Mouse (Mus musculus) MEL (cell line): Measurements from ENCODE around the gene Rtp3. TPM values are rescaled to one million over a fixed set of nuclear protein-coding genes. Genes with fewer than 3 reads are reported as not detected.

ENCODE experiments used
- DNase-seq: peaks from one replicate; pipeline ENCODE4 v3.0.0; 2011; ENCODE audit warnings: low read depth, low spot score
- H3K27ac ChIP-seq: 2 replicates; pipeline ENCODE4 v1.5.1; 2012; ENCODE audit warnings: low read depth, mild to moderate bottlenecking, control low read depth, low read length, moderate library complexity; ENCODE audit not compliant: control insufficient read depth
- H3K27me3 ChIP-seq, 2 experiments: fragments of 150-350 bp in 1 of 2; sonication (generic) in 1 of 2; 2 replicates each; pipeline ENCODE4 v1.6.1; 2012; ENCODE audit warnings: low read length in 2 of 2, mild to moderate bottlenecking in 2 of 2, improper control_type of control experiment in 1 of 2, moderate library complexity in 1 of 2; ENCODE audit not compliant: insufficient read depth in 2 of 2, control insufficient read depth in 1 of 2
- H3K36me3 ChIP-seq, 2 experiments: 2 replicates each; pipeline ENCODE4 v1.6.1; 2012 to 2014; ENCODE audit warnings: low read length in 2 of 2, improper control_type of control experiment in 1 of 2, inconsistent platforms in 1 of 2, mild to moderate bottlenecking in 1 of 2; ENCODE audit not compliant: insufficient read depth in 2 of 2, control insufficient read depth in 1 of 2
- H3K4me1 ChIP-seq, 2 experiments: fragments of 150-350 bp in 1 of 2; sonication (generic) in 1 of 2; 2 replicates each; pipeline ENCODE4 v1.6.1; 2012; ENCODE audit warnings: low read length in 2 of 2, improper control_type of control experiment in 1 of 2, mild to moderate bottlenecking in 1 of 2; ENCODE audit not compliant: insufficient read depth in 2 of 2, control insufficient read depth in 1 of 2
- H3K4me3 ChIP-seq, 2 experiments: fragments of 150-350 bp in 1 of 2; sonication (generic) in 1 of 2; 2 replicates each; pipeline ENCODE4 v1.5.1; 2012; ENCODE audit warnings: low read depth in 2 of 2, low read length in 2 of 2, mild to moderate bottlenecking in 2 of 2, moderate library complexity in 2 of 2, control low read depth in 1 of 2, improper control_type of control experiment in 1 of 2; ENCODE audit not compliant: control insufficient read depth in 1 of 2, insufficient read depth in 1 of 2
- H3K79me2 ChIP-seq: 2 replicates; pipeline ENCODE4 v1.6.1; 2012; ENCODE audit warnings: mild to moderate bottlenecking, low read length, moderate library complexity; ENCODE audit not compliant: control insufficient read depth, poor library complexity, insufficient read depth
- H3K9ac ChIP-seq: 2 replicates; pipeline ENCODE4 v1.6.1; 2012; ENCODE audit warnings: low read depth, mild to moderate bottlenecking, control low read depth, low read length, moderate library complexity; ENCODE audit not compliant: control insufficient read depth, poor library complexity, severe bottlenecking
- H3K9me3 ChIP-seq: fragments of 150-350 bp; sonication (generic); replicated peaks from 2 replicates; pipeline ENCODE4 v1.6.1; 2012; ENCODE audit warnings: mild to moderate bottlenecking, low read length, improper control_type of control experiment, moderate library complexity; ENCODE audit not compliant: insufficient read depth
- BHLHE40 ChIP-seq: IDR thresholded peaks from 2 replicates; pipeline ENCODE4 v1.6.1; 2012; ENCODE audit warnings: low read depth, mild to moderate bottlenecking, inconsistent platforms, low read length, improper control_type of control experiment, borderline replicate concordance
- CHD2 ChIP-seq: IDR thresholded peaks from 2 replicates; pipeline ENCODE4 v1.6.1; 2011; ENCODE audit warnings: low read length, improper control_type of control experiment
- EP300 ChIP-seq, 2 experiments: IDR thresholded peaks; 2 replicates each; pipeline ENCODE4 v1.6.1; 2011; ENCODE audit warnings: improper control_type of control experiment in 2 of 2, low read length in 2 of 2, low read depth in 1 of 2, mild to moderate bottlenecking in 1 of 2
- JUND ChIP-seq: IDR thresholded peaks from 2 replicates; pipeline ENCODE4 v1.6.1; 2011; ENCODE audit warnings: low read depth, mild to moderate bottlenecking, improper control_type of control experiment, low read length
- KAT2A ChIP-seq: conservative IDR thresholded peaks from 2 replicates; pipeline ENCODE4 v1.6.1; 2012; ENCODE audit warnings: low read depth, low read length, improper control_type of control experiment, inconsistent platforms
- MAX ChIP-seq: IDR thresholded peaks from 2 replicates; pipeline ENCODE4 v1.6.1; 2011; ENCODE audit warnings: low read length, improper control_type of control experiment
- MAZ ChIP-seq: IDR thresholded peaks from 2 replicates; pipeline ENCODE4 v1.6.1; 2012; ENCODE audit warnings: low read depth, mild to moderate bottlenecking, inconsistent platforms, low read length, improper control_type of control experiment
- MEF2A ChIP-seq: IDR thresholded peaks from 2 replicates; pipeline ENCODE4 v1.6.1; 2014; ENCODE audit warnings: low read depth, mild to moderate bottlenecking, inconsistent platforms, low read length, improper control_type of control experiment; ENCODE audit not compliant: poor library complexity, insufficient replicate concordance, severe bottlenecking; ENCODE audit errors: extremely low read depth
- MXI1 ChIP-seq: IDR thresholded peaks from 2 replicates; pipeline ENCODE4 v1.6.1; 2011; ENCODE audit warnings: mild to moderate bottlenecking, low read depth, low read length, improper control_type of control experiment
- MYB ChIP-seq: IDR thresholded peaks from 2 replicates; pipeline ENCODE4 v1.6.1; 2011; ENCODE audit warnings: mild to moderate bottlenecking, low read depth, low read length, improper control_type of control experiment
- NRF1 ChIP-seq: IDR thresholded peaks from 2 replicates; pipeline ENCODE4 v1.6.1; 2014; ENCODE audit warnings: low read depth, mild to moderate bottlenecking, inconsistent platforms, low read length, improper control_type of control experiment, moderate library complexity; ENCODE audit not compliant: poor library complexity, insufficient read depth, severe bottlenecking
- POLR2A ChIP-seq, 2 experiments: IDR thresholded peaks; 2 replicates each; pipeline ENCODE4 v1.6.1; 2011 to 2012; ENCODE audit warnings: low read length in 2 of 2, mild to moderate bottlenecking in 2 of 2, control low read depth in 1 of 2, improper control_type of control experiment in 1 of 2, low read depth in 1 of 2, moderate library complexity in 1 of 2; ENCODE audit not compliant: control insufficient read depth in 1 of 2, insufficient read depth in 1 of 2, poor library complexity in 1 of 2
- POLR2AphosphoS5 ChIP-seq: IDR thresholded peaks from 2 replicates; pipeline ENCODE4 v1.6.1; 2012; ENCODE audit warnings: low read depth, borderline replicate concordance, mild to moderate bottlenecking, inconsistent platforms, low read length, moderate library complexity, mixed read lengths
- RAD21 ChIP-seq: IDR thresholded peaks from 2 replicates; pipeline ENCODE4 v1.6.1; 2011; ENCODE audit warnings: mild to moderate bottlenecking, low read depth, low read length, improper control_type of control experiment
- RCOR1 ChIP-seq: IDR thresholded peaks from 2 replicates; pipeline ENCODE4 v1.6.1; 2012; ENCODE audit warnings: low read depth, mild to moderate bottlenecking, inconsistent platforms, low read length, improper control_type of control experiment
- SIN3A ChIP-seq: IDR thresholded peaks from 2 replicates; pipeline ENCODE4 v1.6.1; 2012; ENCODE audit warnings: low read length, improper control_type of control experiment, inconsistent platforms
- SMC3 ChIP-seq: IDR thresholded peaks from 2 replicates; pipeline ENCODE4 v1.6.1; 2011; ENCODE audit warnings: low read depth, low read length, improper control_type of control experiment
- TAL1 ChIP-seq: IDR thresholded peaks from 2 replicates; pipeline ENCODE4 v1.6.1; 2012; ENCODE audit warnings: mild to moderate bottlenecking, inconsistent platforms, low read length, moderate library complexity, mixed read lengths
- TBP ChIP-seq: IDR thresholded peaks from 2 replicates; pipeline ENCODE4 v1.8.0; 2011; ENCODE audit warnings: low read depth, low read length, improper control_type of control experiment
- TCF12 ChIP-seq: IDR thresholded peaks from 2 replicates; pipeline ENCODE4 v1.6.1; 2014; ENCODE audit warnings: low read depth, mild to moderate bottlenecking, inconsistent platforms, low read length, improper control_type of control experiment, moderate library complexity
- ZKSCAN1 ChIP-seq: IDR thresholded peaks from 2 replicates; pipeline ENCODE4 v1.6.1; 2012; ENCODE audit warnings: low read depth, mild to moderate bottlenecking, inconsistent platforms, low read length, improper control_type of control experiment, moderate library complexity
- ZMIZ1 ChIP-seq: IDR thresholded peaks from 2 replicates; pipeline ENCODE4 v1.6.1; 2012; ENCODE audit warnings: low read depth, mild to moderate bottlenecking, inconsistent platforms, low read length, improper control_type of control experiment, moderate library complexity
- ZNF384 ChIP-seq: IDR thresholded peaks from 2 replicates; pipeline ENCODE4 v1.6.1; 2012; ENCODE audit warnings: low read depth, mild to moderate bottlenecking, inconsistent platforms, low read length, improper control_type of control experiment
- polyA plus RNA-seq, 2 experiments: library from polyadenylated mRNA; stranded (reverse) in 1 of 2; unstranded in 1 of 2; fragments of >175 nt in 1 of 2; fragments of >200 nt in 1 of 2; gene quantifications; 2 replicates each; pipeline versions ENCODE4 v1.2.1 to v1.2.4; 2012; ENCODE audit warnings: low replicate concordance in 2 of 2, low read depth in 1 of 2; ENCODE audit not compliant: insufficient read length in 2 of 2, insufficient read depth in 1 of 2, missing spikeins in 1 of 2
- total RNA-seq: library from RNA; depleted of rRNA; stranded (reverse); fragments of 300-350 nt; gene quantifications from 2 replicates; pipeline ENCODE4 v1.2.3, GENCODE M21; 2012

Gene Rtp3
- total and polyA plus RNA-seq, 3 experiments = not detected

- no peak for DNase-seq
- Histone ChIP-seq H3K4me1 (no peaks in the 10 kb centered on the region), H3K79me2 (no peaks in the 10 kb centered on the region), H3K4me3 (no peak overlapping the region), H3K27ac (no peak overlapping the region), H3K9me3 (no peaks in the 10 kb centered on the region), H3K36me3 (no peaks in the 10 kb centered on the region), H3K27me3 (no peaks in the 10 kb centered on the region), H3K9ac (no peak overlapping the region)
- TF ChIP-seq ZNF384 = no peak
- TF ChIP-seq TBP = no peak
- no peak for TF ChIP-seq MYB
- no peak for TF ChIP-seq MAZ
- no peak for TF ChIP-seq RCOR1
- no peak for TF ChIP-seq NRF1
- no peak for TF ChIP-seq MAX
- TF ChIP-seq TCF12 = no peak
- TF ChIP-seq MXI1 = no peak
- TF ChIP-seq JUND = no peak
- no peak for TF ChIP-seq ZMIZ1
- no peak for TF ChIP-seq EP300 (IDR thresholded peaks at IDR 0.05; ENCODE audit: low read depth in 1 of 2, low read length in 2 of 2)
Measured at GRCm38 (mm10) chr9:110982351-110982750, 8.0 kb downstream of the Rtp3 start.

- no peaks in the 10 kb centered on the region for H3K4me1 ChIP-seq
- TF ChIP-seq TBP = no peak
- TF ChIP-seq SMC3 = no peak
- TF ChIP-seq MAX = no peak
- TF ChIP-seq POLR2A (IDR thresholded peaks at IDR 0.05; ENCODE audit: control insufficient read depth in 1 of 2, insufficient read depth in 1 of 2, low read depth in 1 of 2, low read length in 2 of 2, poor library complexity in 1 of 2) = no peak
- no peak for TF ChIP-seq TAL1
- no peak for TF ChIP-seq MEF2A
- TF ChIP-seq SIN3A = no peak
- no peak for TF ChIP-seq KAT2A
- TF ChIP-seq, all 39 proteins: peak for 0
- Histone ChIP-seq H3K36me3 (no peaks in the 10 kb centered on the region), H3K9ac (no peak overlapping the region), H3K27ac (no peak overlapping the region), H3K9me3 (no peaks in the 10 kb centered on the region), H3K27me3 (no peaks in the 10 kb centered on the region), H3K4me3 (no peak overlapping the region), H3K79me2 (no peaks in the 10 kb centered on the region)
- DNase-seq = no peak
Measured at GRCm38 (mm10) chr9:110979411-110979810, 11.0 kb downstream of the Rtp3 start.

- Histone ChIP-seq H3K9ac (no peak overlapping the region), H3K27ac (no peak overlapping the region), H3K4me1 (no peaks in the 10 kb centered on the region), H3K36me3 (no peaks in the 10 kb centered on the region), H3K4me3 (no peak overlapping the region), H3K79me2 (no peaks in the 10 kb centered on the region), H3K27me3 (no peaks in the 10 kb centered on the region), H3K9me3 (no peaks in the 10 kb centered on the region)
- DNase-seq = no peak
- TF ChIP-seq CHD2 (no peak), RAD21 (no peak), POLR2AphosphoS5 (no peak), TBP (no peak), SIN3A (no peak), TCF12 (no peak), BHLHE40 (no peak), ZKSCAN1 (no peak), MYB (no peak), NRF1 (no peak), ZNF384 (no peak)
Measured at GRCm38 (mm10) chr9:110965910-110966231, 24.5 kb downstream of the Rtp3 start.
